Mouse (Mus musculus) kidney, postnatal 0 days (tissue): ENCODE measurements around the gene Cers1. TPM values are rescaled to one million over a fixed set of nuclear protein-coding genes. Genes with fewer than 3 reads are reported as not detected.

Experiments
- ATAC-seq: fragments of 200-750 bp; cut with Nextera tagmentation; replicated peaks from 2 replicates; pipeline ENCODE4 v1.8.0; 2017; ENCODE audit warnings: low read depth, moderate number of reproducible peaks, moderate TSS enrichment, moderate library complexity; ENCODE audit not compliant: low FRiP score
- DNase-seq: peaks from one replicate; pipeline ENCODE4 v3.0.0-alpha.2; 2016; ENCODE audit warnings: low spot score
- H3K27ac ChIP-seq: fragments of 300-500 bp; sonication (generic); 2 replicates; pipeline ENCODE4 v1.5.1; 2014; ENCODE audit warnings: mild to moderate bottlenecking
- H3K27me3 ChIP-seq: fragments of 300-500 bp; sonication (generic); 2 replicates; pipeline ENCODE4 v1.6.1; 2014; ENCODE audit warnings: low read length, mixed read lengths; ENCODE audit not compliant: insufficient read depth
- H3K36me3 ChIP-seq: fragments of 300-500 bp; sonication (generic); 2 replicates; pipeline ENCODE4 v1.6.1; 2014; ENCODE audit warnings: low read length, mixed read lengths; ENCODE audit not compliant: insufficient read depth
- H3K4me1 ChIP-seq: fragments of 300-500 bp; sonication (generic); replicated peaks from 2 replicates; pipeline ENCODE4 v1.6.1; 2014; ENCODE audit warnings: antibody characterized with exemption, low read length, mixed read lengths; ENCODE audit not compliant: insufficient read depth
- H3K4me2 ChIP-seq: fragments of 300-500 bp; sonication (generic); 2 replicates; pipeline ENCODE4 v1.6.1; 2014; ENCODE audit warnings: mild to moderate bottlenecking, low read length, moderate library complexity, mixed read lengths
- H3K4me3 ChIP-seq: fragments of 300-500 bp; sonication (generic); replicated peaks from 2 replicates; pipeline ENCODE4 v1.5.1; 2014; ENCODE audit warnings: low read depth, low read length
- H3K9ac ChIP-seq: fragments of 300-500 bp; sonication (generic); 2 replicates; pipeline ENCODE4 v1.6.1; 2014; ENCODE audit warnings: low read depth, low read length
- H3K9me3 ChIP-seq: fragments of 300-500 bp; sonication (generic); replicated peaks from 2 replicates; pipeline ENCODE4 v1.6.1; 2016; ENCODE audit warnings: low read length, inconsistent platforms, mixed read lengths
- CTCF ChIP-seq: IDR thresholded peaks from 2 replicates; pipeline ENCODE4 v1.5.1; 2016; ENCODE audit warnings: antibody characterized with exemption, low read depth, mild to moderate bottlenecking, moderate library complexity
- WGBS: fragments of 180-500 bp; shearing (Covaris S2); extraction: QIAGEN DNeasy Blood & Tissue Kit; methylation state at CpG from one replicate; pipeline ENCODE4 v1.1.7; 2014; 5-methylcytosine and 5-hydroxymethylcytosine counted together
- polyA plus RNA-seq: library from polyadenylated mRNA; unstranded; fragments of >200 nt; fragmentation: Nextera tagmentation; extraction: Ambion mirVana; gene quantifications from 2 replicates; pipeline ENCODE4 v1.2.1, GENCODE M21; 2015

The Cers1 gene
- polyA plus RNA-seq = 1.9 and 2.1 TPM in 2 replicates

GRCm38 (mm10) chr8:70315624-70316510 is at the start of gene Cers1:
TSS of gene Cers1 (plus strand) at chr8:70315775.
- peak within 1 kb of the TSS; percentile 74 for H3K4me2 ChIP-seq
- 2% methylated on average over 66 of the region's 66 CpGs for WGBS
- H3K4me1 ChIP-seq = peaks cover 20% of the 10 kb centered on the region
- TF ChIP-seq CTCF = no peak
- H3K9me3 ChIP-seq = no peaks in the 10 kb centered on the region
- no peak within 1 kb of the TSS for H3K27ac ChIP-seq
- H3K27me3 ChIP-seq = no peaks in the 10 kb centered on the region
- H3K9ac ChIP-seq = peak within 1 kb of the TSS; percentile 51
- ATAC-seq (peak; percentile 55), DNase-seq (peak; percentile 73)
- peaks cover 17% of the 10 kb centered on the region; the same call in 1 of the 2 replicates for H3K36me3 ChIP-seq
- H3K4me3 ChIP-seq = peak within 1 kb of the TSS; percentile 53

GRCm38 (mm10) chr8:70267674-70268073 is 47.9 kb upstream of the Cers1 start:
- Histone ChIP-seq H3K9me3 (no peaks in the 10 kb centered on the region), H3K27me3 (no peaks in the 10 kb centered on the region), H3K36me3 (peaks cover 20% of the 10 kb centered on the region), H3K27ac (no peak overlapping the region), H3K4me2 (no peak overlapping the region), H3K4me3 (no peak overlapping the region), H3K4me1 (no peaks in the 10 kb centered on the region), H3K9ac (no peak overlapping the region)
- ATAC-seq (no peak), DNase-seq (no peak)
- WGBS = 82% methylated on average over 3 of the region's 3 CpGs
- TF ChIP-seq CTCF = no peak

DNA sequence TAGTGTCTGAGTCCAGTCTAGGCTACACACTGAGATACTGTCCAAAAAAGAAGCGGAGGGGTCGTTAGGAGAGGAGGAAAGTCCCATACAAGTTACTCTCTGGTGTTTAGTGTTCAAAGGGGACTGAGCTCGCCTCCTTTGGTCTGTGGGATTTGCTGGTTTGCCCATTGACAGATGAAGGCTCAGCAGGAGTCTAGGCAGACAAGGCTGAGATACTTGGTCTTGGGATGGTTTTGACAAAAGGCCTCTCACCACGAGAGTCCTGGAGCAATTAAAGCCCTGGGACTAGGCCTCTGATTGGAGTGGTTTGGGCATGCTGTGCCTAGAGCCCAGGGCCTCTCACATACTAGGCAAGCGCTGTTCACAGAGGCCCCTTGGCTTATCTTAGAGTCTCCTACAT is 47.3 kb upstream of the Cers1 start:
- H3K36me3 ChIP-seq = peaks cover 15% of the 10 kb centered on the region
- H3K4me2 ChIP-seq = no peak overlapping the region
- H3K9me3 ChIP-seq = no peaks in the 10 kb centered on the region
- H3K27ac ChIP-seq = no peak overlapping the region
- no peak for ATAC-seq
- WGBS = 68% methylated on average over 5 of the region's 5 CpGs
- no peaks in the 10 kb centered on the region for H3K4me1 ChIP-seq
- H3K4me3 ChIP-seq = no peak overlapping the region
- no peak for DNase-seq
- no peak overlapping the region for H3K9ac ChIP-seq
- H3K27me3 ChIP-seq = no peaks in the 10 kb centered on the region
- TF ChIP-seq CTCF = no peak

DNA sequence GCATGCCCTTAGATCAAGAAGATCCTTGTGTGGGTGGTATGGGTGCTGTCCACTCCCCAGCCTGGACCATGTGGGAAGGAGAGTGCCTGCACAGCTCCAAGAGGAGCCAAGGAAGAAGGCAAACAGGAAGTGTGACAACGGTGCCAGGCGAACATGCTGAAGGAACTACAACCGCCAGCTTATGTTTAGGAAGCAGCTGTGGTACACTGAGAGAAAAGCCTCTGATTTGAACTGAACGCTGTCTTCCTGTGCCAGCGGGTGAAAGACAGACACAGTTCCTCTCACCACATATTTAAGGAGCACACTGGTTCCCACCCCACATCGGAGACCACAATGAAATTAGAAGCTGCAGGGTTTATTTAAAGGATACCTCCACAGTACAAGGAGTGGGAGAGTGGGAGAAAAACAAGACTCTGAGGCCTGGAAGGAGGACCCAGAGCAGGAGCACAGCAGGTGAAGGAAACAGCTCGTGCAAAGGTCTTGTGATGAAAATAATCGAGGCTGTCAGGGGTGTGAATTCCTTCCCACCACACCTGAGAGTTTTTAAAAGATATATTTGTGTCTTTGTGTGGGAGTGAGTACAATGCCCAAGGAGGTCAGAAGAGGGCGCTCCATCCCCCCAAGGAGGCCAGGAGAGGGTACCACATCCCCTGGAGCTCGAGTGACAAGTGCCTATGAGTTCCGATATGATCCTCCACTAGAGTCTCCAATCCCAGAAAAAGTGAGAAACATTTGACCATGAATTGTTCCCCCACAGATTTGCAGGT is 46.6 kb upstream of the Cers1 start:
- peak; percentile 57 for TF ChIP-seq CTCF
- H3K27ac ChIP-seq = no peak overlapping the region
- no peaks in the 10 kb centered on the region for H3K9me3 ChIP-seq
- no peak overlapping the region for H3K9ac ChIP-seq
- 47% methylated on average over 11 of the region's 11 CpGs for WGBS
- H3K4me2 ChIP-seq = no peak overlapping the region
- DNase-seq = peak; percentile 47
- peaks cover 8% of the 10 kb centered on the region; the same call in 1 of the 2 replicates for H3K36me3 ChIP-seq
- no peaks in the 10 kb centered on the region for H3K4me1 ChIP-seq
- H3K27me3 ChIP-seq = no peaks in the 10 kb centered on the region
- ATAC-seq = no peak
- H3K4me3 ChIP-seq = no peak overlapping the region

DNA sequence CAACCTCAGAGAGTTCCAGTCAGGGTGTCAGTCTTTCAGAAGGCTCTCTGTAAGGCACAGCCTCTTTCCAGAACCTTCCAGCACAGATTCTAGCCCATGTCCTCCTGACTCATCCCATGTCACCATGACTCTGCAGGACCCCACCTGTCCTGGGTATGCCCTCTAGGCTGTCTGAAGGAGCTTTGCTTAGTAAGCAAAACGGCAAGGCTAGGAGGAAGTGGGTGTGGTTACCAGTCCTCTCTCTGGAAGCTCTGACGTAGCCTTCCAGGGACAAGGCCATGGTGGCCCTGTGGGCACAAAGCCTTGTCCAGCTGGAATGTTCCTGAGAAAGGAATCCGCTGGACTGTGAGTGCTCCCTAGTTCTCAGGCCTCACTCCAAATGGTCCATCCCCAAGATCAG is 42.6 kb upstream of the Cers1 start:
- H3K9me3 ChIP-seq = no peaks in the 10 kb centered on the region
- no peak overlapping the region for H3K4me2 ChIP-seq
- TF ChIP-seq CTCF = no peak
- no peaks in the 10 kb centered on the region for H3K36me3 ChIP-seq
- ATAC-seq (peak; percentile 65), DNase-seq (peak; percentile 56)
- no peaks in the 10 kb centered on the region for H3K27me3 ChIP-seq
- no peaks in the 10 kb centered on the region; the same call in 1 of the 2 replicates for H3K4me1 ChIP-seq
- no peak overlapping the region for H3K9ac ChIP-seq
- peak overlapping the region; percentile 57; the same call in 1 of the 2 replicates for H3K27ac ChIP-seq
- 45% methylated on average over 3 of the region's 3 CpGs for WGBS
- no peak overlapping the region for H3K4me3 ChIP-seq

GRCm38 (mm10) chr8:70274350-70274749 is 41.2 kb upstream of the Cers1 start:
- Histone ChIP-seq H3K27ac (no peak overlapping the region), H3K4me3 (no peak overlapping the region), H3K9me3 (no peaks in the 10 kb centered on the region), H3K36me3 (no peaks in the 10 kb centered on the region), H3K27me3 (no peaks in the 10 kb centered on the region), H3K9ac (no peak overlapping the region), H3K4me1 (no peaks in the 10 kb centered on the region; the same call in 1 of the 2 replicates), H3K4me2 (no peak overlapping the region)
- ATAC-seq (no peak), DNase-seq (no peak)
- TF ChIP-seq CTCF = no peak
